8 mouse cellular contexts compared by ENCODE assay signal in genomic region chr16:93807961-93808554, GRCm38 (mm10). TPM values are rescaled to one million over a fixed set of nuclear protein-coding genes. Genes with fewer than 3 reads are reported as not detected.
DNase-seq lines count a peak whose midpoint lies in the region; ATAC-seq and TF ChIP-seq lines count a peak whose summit lies in the region.

No protein-coding gene starts in this region.

- no peaks in the 10 kb centered on the region for H3K9me3 ChIP-seq in embryonic facial prominence, embryonic 11.5 days (replicated peaks; ENCODE audit: control insufficient read depth, low read length)
- peaks cover 7% of the 10 kb centered on the region; the same call in 1 of the 2 replicates for H3K9me3 ChIP-seq in heart, postnatal 0 days (replicated peaks; ENCODE audit: control insufficient read depth, low read length)
- H3K9me3 ChIP-seq in neural tube, embryonic 15.5 days (replicated peaks), result 0 out of 2 replicates have a peak, but pooled peaks cover 4% of the 10 kb centered on the region

- no peak overlapping the region for H3K4me2 ChIP-seq in embryonic facial prominence, embryonic 11.5 days (ENCODE audit: low read depth, low read length)
- no peak overlapping the region for H3K4me2 ChIP-seq in heart, postnatal 0 days (ENCODE audit: low read depth, low read length)
- H3K4me2 ChIP-seq in neural tube, embryonic 15.5 days, result no peak overlapping the region

- TF ChIP-seq EP300 in heart, postnatal 0 days (IDR thresholded peaks at IDR 0.05; ENCODE audit: low read depth), result no peak

- peak; percentile 27 to 46 for DNase-seq in lung, adult 18-20 months
- DNase-seq in lung, postnatal 25 days (ENCODE audit: low spot score), result no peak
- peak; percentile 68 for DNase-seq in embryonic facial prominence, embryonic 11.5 days (ENCODE audit: low spot score)
- peak; percentile 33 for DNase-seq in heart, postnatal 0 days (ENCODE audit: low spot score)
- peak; percentile 77 to 78 for DNase-seq in kidney, postnatal 36 days
- no peak for DNase-seq in layer of hippocampus, adult 9-10 months (ENCODE audit: low spot score)
- DNase-seq in cerebellum, postnatal 14 days, result no peak

- no peak for TF ChIP-seq CTCF in heart, postnatal 0 days (IDR thresholded peaks at IDR 0.05; ENCODE audit: low read depth)

- H3K9ac ChIP-seq in embryonic facial prominence, embryonic 11.5 days (replicated peaks; ENCODE audit: low read length), result no peak overlapping the region
- H3K9ac ChIP-seq in heart, postnatal 0 days (replicated peaks; ENCODE audit: low read depth, low read length), result no peak overlapping the region
- H3K9ac ChIP-seq in neural tube, embryonic 15.5 days (replicated peaks), result no peak overlapping the region

- H3K4me3 ChIP-seq in embryonic facial prominence, embryonic 11.5 days (ENCODE audit: low read depth, low read length), result no peak overlapping the region
- H3K4me3 ChIP-seq in heart, postnatal 0 days (ENCODE audit: low read depth, low read length), result no peak overlapping the region
- no peak overlapping the region for H3K4me3 ChIP-seq in neural tube, embryonic 15.5 days (replicated peaks)

- H3K27me3 ChIP-seq in embryonic facial prominence, embryonic 11.5 days (ENCODE audit: control insufficient read depth, insufficient read depth, low read length), result no peaks in the 10 kb centered on the region
- H3K27me3 ChIP-seq in heart, postnatal 0 days (ENCODE audit: control insufficient read depth, insufficient read depth, low read length), result no peaks in the 10 kb centered on the region
- H3K27me3 ChIP-seq in neural tube, embryonic 15.5 days (replicated peaks), result no peaks in the 10 kb centered on the region

- H3K36me3 ChIP-seq in embryonic facial prominence, embryonic 11.5 days (replicated peaks; ENCODE audit: control insufficient read depth, insufficient read depth, low read depth, low read length), result no peaks in the 10 kb centered on the region; the same call in 1 of the 2 replicates
- peaks cover 37% of the 10 kb centered on the region for H3K36me3 ChIP-seq in heart, postnatal 0 days (replicated peaks; ENCODE audit: control insufficient read depth, insufficient read depth, low read length)
- H3K36me3 ChIP-seq in neural tube, embryonic 15.5 days, result peaks cover 72% of the 10 kb centered on the region

- peaks cover 3% of the 10 kb centered on the region; the same call in 1 of the 2 replicates for H3K4me1 ChIP-seq in embryonic facial prominence, embryonic 11.5 days (ENCODE audit: control insufficient read depth, insufficient read depth, low read length)
- no peaks in the 10 kb centered on the region for H3K4me1 ChIP-seq in heart, postnatal 0 days (ENCODE audit: control insufficient read depth, insufficient read depth)
- no peaks in the 10 kb centered on the region for H3K4me1 ChIP-seq in neural tube, embryonic 15.5 days

- H3K27ac ChIP-seq in embryonic facial prominence, embryonic 11.5 days (replicated peaks; ENCODE audit: low read depth, low read length), result peak overlapping the region; percentile 60; the same call in 1 of the 2 replicates
- H3K27ac ChIP-seq in heart, postnatal 0 days (ENCODE audit: low read depth), result peak overlapping the region; percentile 43
- 0 out of 2 replicates have a peak overlapping the region, but pooled peaks have one; percentile 24 for H3K27ac ChIP-seq in neural tube, embryonic 15.5 days (replicated peaks)

- ATAC-seq in embryonic facial prominence, embryonic 11.5 days (replicated peaks; ENCODE audit: insufficient number of reproducible peaks, low FRiP score, low TSS enrichment, low read depth), result peak; percentile 51; the same call in 1 of the 2 replicates
- ATAC-seq in heart, postnatal 0 days (ENCODE audit: insufficient read depth, low read depth), result peak; percentile 70
- peak; percentile 35 for ATAC-seq in neural tube, embryonic 15.5 days (ENCODE audit: low FRiP score)

- WGBS in embryonic facial prominence, embryonic 11.5 days, result 15% methylated on average over 8 of the region's 8 CpGs
- WGBS in heart, postnatal 0 days, result 28% methylated on average over 8 of the region's 8 CpGs
- 26% methylated on average over 8 of the region's 8 CpGs for WGBS in neural tube, embryonic 15.5 days

RNA-seq across cellular contexts. Expression of gene Morc3, which starts 23.9 kb away (rescaled TPM):
- 27.9 and 33.2 TPM in 2 replicates for polyA plus RNA-seq in embryonic facial prominence, embryonic 11.5 days (2014; fragmentation: Nextera tagmentation; extraction: Ambion mirVana)
- total RNA-seq in heart, postnatal 0 days (2014; rRNA removed; ENCODE audit: low replicate concordance), result 35.5 and 38.8 TPM in 2 replicates
- polyA plus RNA-seq in heart, postnatal 0 days (2015; fragmentation: Nextera tagmentation; extraction: Ambion mirVana), result 14.7 and 20.2 TPM in 2 replicates
- 31.9 and 32.1 TPM in 2 replicates for polyA plus RNA-seq in neural tube, embryonic 15.5 days (2015; fragmentation: Nextera tagmentation; extraction: Ambion mirVana)

Comparison
In these comparisons a context has a peak if more than half of its experiments do, and no peak if none do; other contexts are left out.
1. DNase-seq: peak in lung, adult 18-20 months (2 of 2), embryonic facial prominence, embryonic 11.5 days (single experiment), heart, postnatal 0 days (single experiment) and kidney, postnatal 36 days (2 of 2); none in lung, postnatal 25 days (single experiment), layer of hippocampus, adult 9-10 months (single experiment) and cerebellum, postnatal 14 days (0 of 2).
2. Peak in every context shown above with its lines, with median percentiles within 50 percentile points of each other: ATAC-seq and H3K27ac ChIP-seq.